Mouse (Mus musculus): ENCODE data around the gene Tbc1d8.

Gene Tbc1d8

GRCm38 (mm10) chr1:39396347-39396746 is 82.2 kb downstream of the Tbc1d8 start:
- DNase-seq (ENCODE audit: low read depth, low spot score), result peak; percentile 69

- DNase-seq (ENCODE audit: low read depth, low spot score), result no peak
These were observed 83.9 kb downstream of the Tbc1d8 start for GRCm38 (mm10) chr1:39394650-39395049.

GRCm38 (mm10) chr1:39394096-39394495 is 84.5 kb downstream of the Tbc1d8 start:
- DNase-seq (ENCODE audit: low read depth, low spot score), result no peak

GRCm38 (mm10) chr1:39393217-39393867 is 85.2 kb downstream of the Tbc1d8 start:
- no peak for DNase-seq (ENCODE audit: low read depth, low spot score)

- peak; percentile 64 for DNase-seq (ENCODE audit: low read depth, low spot score)
These were observed 86.4 kb downstream of the Tbc1d8 start for GRCm38 (mm10) chr1:39392189-39392588.

- DNase-seq (ENCODE audit: low read depth, low spot score), result no peak
These were observed 86.9 kb downstream of the Tbc1d8 start for GRCm38 (mm10) chr1:39391652-39392051.

GRCm38 (mm10) chr1:39389338-39389737 is 89.2 kb downstream of the Tbc1d8 start:
- DNase-seq (ENCODE audit: low read depth, low spot score), result no peak

GRCm38 (mm10) chr1:39388163-39388562 is 90.4 kb downstream of the Tbc1d8 start:
- DNase-seq (ENCODE audit: low read depth, low spot score), result no peak

GRCm38 (mm10) chr1:39387497-39387896 is 91.1 kb downstream of the Tbc1d8 start:
- no peak for DNase-seq (ENCODE audit: low read depth, low spot score)

- DNase-seq (ENCODE audit: low read depth, low spot score), result no peak
These were observed 92.1 kb downstream of the Tbc1d8 start for GRCm38 (mm10) chr1:39386456-39386855.

- no peak for DNase-seq (ENCODE audit: low read depth, low spot score)
These were observed 93.6 kb downstream of the Tbc1d8 start for GRCm38 (mm10) chr1:39384914-39385313.

GRCm38 (mm10) chr1:39381017-39381416 is 97.5 kb downstream of the Tbc1d8 start:
- DNase-seq (ENCODE audit: low read depth, low spot score), result no peak

- no peak for DNase-seq (ENCODE audit: low read depth, low spot score)
These were observed 99.5 kb downstream of the Tbc1d8 start for GRCm38 (mm10) chr1:39379021-39379420.

- DNase-seq (ENCODE audit: low read depth, low spot score), result no peak
These were observed 100.0 kb downstream of the Tbc1d8 start for GRCm38 (mm10) chr1:39378540-39378939.

- no peak for DNase-seq (ENCODE audit: low read depth, low spot score)
These were observed 101.8 kb downstream of the Tbc1d8 start for GRCm38 (mm10) chr1:39376726-39377240.

GRCm38 (mm10) chr1:39376121-39376520 is 102.4 kb downstream of the Tbc1d8 start:
- no peak for DNase-seq (ENCODE audit: low read depth, low spot score)

GRCm38 (mm10) chr1:39374231-39374809 is 104.2 kb downstream of the Tbc1d8 start:
- no peak for DNase-seq (ENCODE audit: low read depth, low spot score)

GRCm38 (mm10) chr1:39373378-39373777 is 105.2 kb downstream of the Tbc1d8 start:
- no peak for DNase-seq (ENCODE audit: low read depth, low spot score)

- no peak for DNase-seq (ENCODE audit: low read depth, low spot score)
These were observed 106.2 kb downstream of the Tbc1d8 start for GRCm38 (mm10) chr1:39372220-39372843.

GRCm38 (mm10) chr1:39370431-39370830 is 108.1 kb downstream of the Tbc1d8 start:
- DNase-seq (ENCODE audit: low read depth, low spot score), result no peak

- DNase-seq (ENCODE audit: low read depth, low spot score), result no peak
These were observed 110.2 kb downstream of the Tbc1d8 start for GRCm38 (mm10) chr1:39368267-39368841.

GRCm38 (mm10) chr1:39367601-39368266 is 110.8 kb downstream of the Tbc1d8 start, which contains the start of gene Rpl31:
Rpl31 (plus strand) TSS chr1:39367842.
- peak; percentile 96 for DNase-seq (ENCODE audit: low read depth, low spot score)
